Mouse (Mus musculus): ENCODE measurements around the gene Ltv1. TPM values are rescaled to one million over a fixed set of nuclear protein-coding genes. Genes with fewer than 3 reads are reported as not detected.

Gene Ltv1
- polyA plus RNA-seq, 1 experiment, result 13.7 TPM

GRCm38 (mm10) chr10:13233143-13233622 is 40.2 kb upstream of the Ltv1 start:
- H3K36me3 ChIP-seq (ENCODE audit: control insufficient read depth, insufficient read depth, low read length), result no peaks in the 10 kb centered on the region
- H3K27ac ChIP-seq (ENCODE audit: control insufficient read depth, insufficient read depth, low read length), result no peak overlapping the region
- no peak overlapping the region for H3K4me3 ChIP-seq (ENCODE audit: control insufficient read depth, insufficient read depth, low read length)
- WGBS, result 98% methylated on average over 2 of the region's 2 CpGs
- no peaks in the 10 kb centered on the region for H3K27me3 ChIP-seq (ENCODE audit: control insufficient read depth, insufficient read depth, low read length)
- H3K4me1 ChIP-seq (replicated peaks; ENCODE audit: control insufficient read depth, insufficient read depth, low read length), result no peaks in the 10 kb centered on the region
- TF ChIP-seq CTCF (IDR thresholded peaks at IDR 0.05; ENCODE audit: borderline replicate concordance, control insufficient read depth, extremely low read depth, insufficient read depth, low read length, poor library complexity) (no peak), POLR2A (IDR thresholded peaks at IDR 0.05; ENCODE audit: control insufficient read depth, extremely low read depth, insufficient read depth, low read length, poor library complexity) (no peak)
- DNase-seq, result no peak

GRCm38 (mm10) chr10:13232443-13233142 is 39.6 kb upstream of the Ltv1 start:
- Histone ChIP-seq H3K4me3 (ENCODE audit: control insufficient read depth, insufficient read depth, low read length) (no peak overlapping the region), H3K27ac (ENCODE audit: control insufficient read depth, insufficient read depth, low read length) (no peak overlapping the region), H3K27me3 (ENCODE audit: control insufficient read depth, insufficient read depth, low read length) (no peaks in the 10 kb centered on the region), H3K4me1 (replicated peaks; ENCODE audit: control insufficient read depth, insufficient read depth, low read length) (no peaks in the 10 kb centered on the region), H3K36me3 (ENCODE audit: control insufficient read depth, insufficient read depth, low read length) (no peaks in the 10 kb centered on the region)
- 93% methylated on average over 9 of the region's 9 CpGs for WGBS
- TF ChIP-seq POLR2A (IDR thresholded peaks at IDR 0.05; ENCODE audit: control insufficient read depth, extremely low read depth, insufficient read depth, low read length, poor library complexity), result no peak
- TF ChIP-seq CTCF (IDR thresholded peaks at IDR 0.05; ENCODE audit: borderline replicate concordance, control insufficient read depth, extremely low read depth, insufficient read depth, low read length, poor library complexity), result no peak
- no peak for DNase-seq

- WGBS, result 97% methylated on average over 7 of the region's 7 CpGs
Observed at GRCm38 (mm10) chr10:13230716-13231115, 37.7 kb upstream of the Ltv1 start.

GRCm38 (mm10) chr10:13225377-13226063 is 32.6 kb upstream of the Ltv1 start:
- Histone ChIP-seq H3K4me1 (replicated peaks; ENCODE audit: control insufficient read depth, insufficient read depth, low read length) (no peaks in the 10 kb centered on the region), H3K27me3 (ENCODE audit: control insufficient read depth, insufficient read depth, low read length) (no peaks in the 10 kb centered on the region), H3K36me3 (ENCODE audit: control insufficient read depth, insufficient read depth, low read length) (no peaks in the 10 kb centered on the region), H3K27ac (ENCODE audit: control insufficient read depth, insufficient read depth, low read length) (no peak overlapping the region), H3K4me3 (ENCODE audit: control insufficient read depth, insufficient read depth, low read length) (no peak overlapping the region)
- 95% methylated on average over 7 of the region's 7 CpGs for WGBS
- TF ChIP-seq CTCF (IDR thresholded peaks at IDR 0.05; ENCODE audit: borderline replicate concordance, control insufficient read depth, extremely low read depth, insufficient read depth, low read length, poor library complexity), result no peak
- TF ChIP-seq POLR2A (IDR thresholded peaks at IDR 0.05; ENCODE audit: control insufficient read depth, extremely low read depth, insufficient read depth, low read length, poor library complexity), result no peak
- no peak for DNase-seq

More at GRCm38 (mm10) chr10:13230716-13231115, 37.7 kb upstream of the Ltv1 start:
- no peak for DNase-seq
- no peak overlapping the region for H3K27ac ChIP-seq (ENCODE audit: control insufficient read depth, insufficient read depth, low read length)
- TF ChIP-seq POLR2A (IDR thresholded peaks at IDR 0.05; ENCODE audit: control insufficient read depth, extremely low read depth, insufficient read depth, low read length, poor library complexity), result no peak
- no peak for TF ChIP-seq CTCF (IDR thresholded peaks at IDR 0.05; ENCODE audit: borderline replicate concordance, control insufficient read depth, extremely low read depth, insufficient read depth, low read length, poor library complexity)
- H3K36me3 ChIP-seq (ENCODE audit: control insufficient read depth, insufficient read depth, low read length), result no peaks in the 10 kb centered on the region
- H3K4me1 ChIP-seq (replicated peaks; ENCODE audit: control insufficient read depth, insufficient read depth, low read length), result no peaks in the 10 kb centered on the region
- no peak overlapping the region for H3K4me3 ChIP-seq (ENCODE audit: control insufficient read depth, insufficient read depth, low read length)
- H3K27me3 ChIP-seq (ENCODE audit: control insufficient read depth, insufficient read depth, low read length), result no peaks in the 10 kb centered on the region

- 97% methylated on average over 3 of the region's 3 CpGs for WGBS
- no peak for DNase-seq
- no peak overlapping the region for H3K27ac ChIP-seq (ENCODE audit: control insufficient read depth, insufficient read depth, low read length)
- H3K4me1 ChIP-seq (replicated peaks; ENCODE audit: control insufficient read depth, insufficient read depth, low read length), result no peaks in the 10 kb centered on the region
- no peak overlapping the region for H3K4me3 ChIP-seq (ENCODE audit: control insufficient read depth, insufficient read depth, low read length)
- no peaks in the 10 kb centered on the region for H3K36me3 ChIP-seq (ENCODE audit: control insufficient read depth, insufficient read depth, low read length)
- TF ChIP-seq CTCF (IDR thresholded peaks at IDR 0.05; ENCODE audit: borderline replicate concordance, control insufficient read depth, extremely low read depth, insufficient read depth, low read length, poor library complexity), result no peak
- no peak for TF ChIP-seq POLR2A (IDR thresholded peaks at IDR 0.05; ENCODE audit: control insufficient read depth, extremely low read depth, insufficient read depth, low read length, poor library complexity)
- no peaks in the 10 kb centered on the region for H3K27me3 ChIP-seq (ENCODE audit: control insufficient read depth, insufficient read depth, low read length)
Observed at GRCm38 (mm10) chr10:13222135-13222534, 29.2 kb upstream of the Ltv1 start.

- Histone ChIP-seq H3K4me3 (ENCODE audit: control insufficient read depth, insufficient read depth, low read length) (no peak overlapping the region), H3K4me1 (replicated peaks; ENCODE audit: control insufficient read depth, insufficient read depth, low read length) (no peaks in the 10 kb centered on the region), H3K27me3 (ENCODE audit: control insufficient read depth, insufficient read depth, low read length) (no peaks in the 10 kb centered on the region), H3K27ac (ENCODE audit: control insufficient read depth, insufficient read depth, low read length) (no peak overlapping the region), H3K36me3 (ENCODE audit: control insufficient read depth, insufficient read depth, low read length) (no peaks in the 10 kb centered on the region)
- WGBS, result 89% methylated on average over 1 of the region's 1 CpGs
- DNase-seq, result no peak
- TF ChIP-seq POLR2A (IDR thresholded peaks at IDR 0.05; ENCODE audit: control insufficient read depth, extremely low read depth, insufficient read depth, low read length, poor library complexity) (no peak), CTCF (IDR thresholded peaks at IDR 0.05; ENCODE audit: borderline replicate concordance, control insufficient read depth, extremely low read depth, insufficient read depth, low read length, poor library complexity) (no peak)
Observed at GRCm38 (mm10) chr10:13220061-13220460, 27.1 kb upstream of the Ltv1 start.

Data from thymus, adult 2 months (tissue).